Mouse (Mus musculus): ENCODE measurements around the gene Oprd1.

GRCm38 (mm10) chr4:132133920-132134319 is 10.4 kb downstream of the Oprd1 start:
- no peak for TF ChIP-seq CTCF (IDR thresholded peaks at IDR 0.05; ENCODE audit: extremely low read depth, insufficient read length, insufficient replicate concordance, low read depth, low read length)
- TF ChIP-seq POLR2A (IDR thresholded peaks at IDR 0.05; ENCODE audit: low read depth, low read length), result no peak
